Mouse (Mus musculus) liver, adult 2 months (tissue): ENCODE results near the gene Gm13275. TPM values are rescaled to one million over a fixed set of nuclear protein-coding genes. Genes with fewer than 3 reads are reported as not detected.
"Not testable (repeated sequence)": the region's sequence is repeated elsewhere in the genome, so short reads cannot be mapped to it uniquely, and the experiment has no call there.

Source experiments
- DNase-seq: peaks from one replicate; pipeline ENCODE4 v3.0.0-alpha.2; 2011; ENCODE audit warnings: low read depth, low spot score; ENCODE audit errors: extremely low read depth
- H3K27ac ChIP-seq: fragments of 200-500 bp; replicated peaks from 2 replicates; pipeline ENCODE4 v1.5.1; 2012; ENCODE audit warnings: low read depth, mild to moderate bottlenecking, control low read depth, inconsistent platforms, low read length; ENCODE audit not compliant: insufficient read depth
- H3K27me3 ChIP-seq: fragments of 200-500 bp; 2 replicates; pipeline ENCODE4 v1.6.1; 2012; ENCODE audit warnings: mild to moderate bottlenecking, moderate library complexity, low read length, inconsistent platforms; ENCODE audit not compliant: control insufficient read depth, insufficient read depth
- H3K36me3 ChIP-seq: fragments of 200-500 bp; 2 replicates; pipeline ENCODE4 v1.6.1; 2012; ENCODE audit warnings: low read length, inconsistent platforms; ENCODE audit not compliant: control insufficient read depth, insufficient read depth
- H3K4me1 ChIP-seq: fragments of 200-500 bp; 2 replicates; pipeline ENCODE4 v1.6.1; 2011; ENCODE audit warnings: low read length; ENCODE audit not compliant: control insufficient read depth, insufficient read depth
- H3K4me3 ChIP-seq: fragments of 200-500 bp; 2 replicates; pipeline ENCODE4 v1.5.1; 2011; ENCODE audit warnings: low read depth, mild to moderate bottlenecking, control low read depth, low read length, moderate library complexity; ENCODE audit not compliant: insufficient read depth
- H3K79me2 ChIP-seq: fragments of 200-500 bp; 2 replicates; pipeline ENCODE4 v1.6.1; 2012; ENCODE audit warnings: inconsistent platforms, mild to moderate bottlenecking, low read length, moderate library complexity; ENCODE audit not compliant: control insufficient read depth, insufficient read depth
- H3K9ac ChIP-seq: fragments of 200-500 bp; 2 replicates; pipeline ENCODE4 v1.6.1; 2012; ENCODE audit warnings: low read depth, mild to moderate bottlenecking, control low read depth, inconsistent platforms, low read length
- CTCF ChIP-seq: fragments of 200-500 bp; IDR thresholded peaks from 2 replicates; pipeline ENCODE4 v1.5.1; 2011; ENCODE audit warnings: low read depth, low read length, control low read depth
- POLR2A ChIP-seq: fragments of 200-500 bp; IDR thresholded peaks from 2 replicates; pipeline ENCODE4 v1.6.1; 2011; ENCODE audit warnings: low read length, control low read depth; ENCODE audit not compliant: insufficient read depth; ENCODE audit errors: extremely low read depth
- WGBS: fragments of 180-500 bp; shearing (Covaris S2); methylation state at CpG from one replicate; pipeline ENCODE4 v1.1.7; 2018; 5-methylcytosine and 5-hydroxymethylcytosine counted together
- polyA plus RNA-seq: library from polyadenylated mRNA; depleted of rRNA; stranded (reverse); fragments of >200 nt; gene quantifications from 2 replicates; pipeline ENCODE4 v1.2.3, GENCODE M21; 2012
- total RNA-seq: library from RNA; depleted of rRNA; stranded (reverse); fragments of >200 nt; gene quantifications from 2 replicates; pipeline ENCODE4 v1.2.3, GENCODE M21; 2014

Gm13275 gene
- total and polyA plus RNA-seq, 2 experiments, result not detected

DNA sequence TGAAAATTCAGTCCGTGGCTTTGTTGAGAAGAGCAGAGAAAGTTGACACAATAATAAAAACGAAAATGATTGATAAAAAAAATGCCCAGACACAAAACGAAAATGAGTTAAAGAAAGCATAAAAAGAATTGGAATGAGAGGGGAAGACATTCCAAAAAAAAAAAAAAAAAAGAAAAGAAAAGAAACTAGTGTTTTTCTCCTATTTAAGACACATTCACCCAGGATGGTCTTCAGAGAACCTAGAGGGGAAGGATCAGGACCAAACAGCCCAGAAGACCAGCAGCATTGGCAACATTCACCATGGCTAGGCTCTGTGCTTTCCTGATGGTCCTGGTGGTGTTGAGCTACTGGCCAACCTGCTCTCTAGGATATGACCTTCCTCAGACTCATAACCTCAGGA lies 21.6 kb downstream of the Gm13275 start, which contains the start of gene Ifna7:
Gene Ifna7 (plus strand): TSS at position 301 of the 400 bp plus-strand sequence.
- 48% methylated on average over 3 of the region's 3 CpGs for whole genome bisulfite sequencing
- TF ChIP-seq CTCF (no peak), POLR2A (no peak)
- DNase-seq, result no peak
- H3K27me3 ChIP-seq, result no peaks in the 10 kb centered on the region
- H3K4me3 ChIP-seq, result no peak within 1 kb of the TSS
- no peaks in the 10 kb centered on the region for H3K4me1 ChIP-seq
- H3K36me3 ChIP-seq, result no peaks in the 10 kb centered on the region
- H3K27ac ChIP-seq, result no peak within 1 kb of the TSS
- H3K79me2 ChIP-seq, result no peaks in the 10 kb centered on the region
- H3K9ac ChIP-seq, result no peak within 1 kb of the TSS

DNA sequence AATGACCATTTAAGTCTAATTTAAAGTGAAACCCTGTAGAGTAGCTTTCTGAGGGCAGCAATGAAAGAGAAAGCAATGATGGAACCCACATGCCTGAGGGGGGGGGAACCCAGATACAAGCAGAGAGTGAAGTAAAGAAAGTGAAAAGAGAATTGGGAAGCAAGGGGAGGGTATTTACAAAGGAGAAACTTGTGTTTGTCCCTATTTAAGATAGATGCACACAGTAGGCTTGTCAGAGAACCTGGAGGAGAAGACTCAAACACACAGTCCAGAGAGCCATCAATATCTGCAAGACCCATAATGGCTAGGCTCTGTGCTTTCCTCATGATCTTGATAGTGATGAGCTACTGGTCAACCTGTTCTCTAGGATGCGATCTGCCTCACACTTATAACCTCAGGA lies 25.4 kb downstream of the Gm13275 start, which contains the start of gene Ifna11:
Gene Ifna11 (plus strand): TSS at position 301 of the 400 bp plus-strand sequence.
- H3K27me3 ChIP-seq, result no peaks in the 10 kb centered on the region
- no peak within 1 kb of the TSS for H3K27ac ChIP-seq
- no peak for DNase-seq
- H3K36me3 ChIP-seq, result no peaks in the 10 kb centered on the region
- no peaks in the 10 kb centered on the region for H3K4me1 ChIP-seq
- no peaks in the 10 kb centered on the region for H3K79me2 ChIP-seq
- 79% methylated on average over 1 of the region's 1 CpGs for WGBS
- TF ChIP-seq CTCF (no peak), POLR2A (no peak)
- H3K9ac ChIP-seq, result no peak within 1 kb of the TSS
- H3K4me3 ChIP-seq, result no peak within 1 kb of the TSS

DNA sequence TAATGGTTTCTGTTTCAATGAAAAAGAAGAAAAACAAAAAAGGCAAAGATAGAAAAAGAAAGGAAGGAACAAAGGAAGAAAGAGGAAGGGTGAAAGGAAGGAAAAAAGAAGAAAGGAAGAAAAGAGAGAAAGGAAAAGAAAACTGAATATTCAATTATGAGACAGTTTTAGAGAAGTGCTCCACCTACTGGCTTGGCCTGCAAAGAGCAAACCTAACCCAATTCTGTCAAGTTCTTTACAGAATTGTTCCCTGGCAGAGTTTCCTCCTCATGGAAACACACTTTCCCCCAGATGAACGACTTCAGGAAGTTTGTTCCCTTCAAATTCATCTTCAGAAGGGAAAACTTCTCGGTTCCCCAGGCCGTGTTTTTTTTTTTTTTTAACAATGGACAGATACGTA lies 28.7 kb downstream of the Gm13275 start:
- H3K79me2 ChIP-seq, result no peaks in the 10 kb centered on the region
- no peaks in the 10 kb centered on the region for H3K27me3 ChIP-seq
- TF ChIP-seq POLR2A (no peak), CTCF (no peak; the same call in 1 of the 2 replicates)
- H3K27ac ChIP-seq, result no peak overlapping the region
- H3K9ac ChIP-seq, result no peak overlapping the region
- H3K36me3 ChIP-seq, result no peaks in the 10 kb centered on the region
- DNase-seq, result no peak
- 25% methylated on average over 4 of the region's 4 CpGs for WGBS
- H3K4me1 ChIP-seq, result no peaks in the 10 kb centered on the region
- H3K4me3 ChIP-seq, result no peak overlapping the region

DNA sequence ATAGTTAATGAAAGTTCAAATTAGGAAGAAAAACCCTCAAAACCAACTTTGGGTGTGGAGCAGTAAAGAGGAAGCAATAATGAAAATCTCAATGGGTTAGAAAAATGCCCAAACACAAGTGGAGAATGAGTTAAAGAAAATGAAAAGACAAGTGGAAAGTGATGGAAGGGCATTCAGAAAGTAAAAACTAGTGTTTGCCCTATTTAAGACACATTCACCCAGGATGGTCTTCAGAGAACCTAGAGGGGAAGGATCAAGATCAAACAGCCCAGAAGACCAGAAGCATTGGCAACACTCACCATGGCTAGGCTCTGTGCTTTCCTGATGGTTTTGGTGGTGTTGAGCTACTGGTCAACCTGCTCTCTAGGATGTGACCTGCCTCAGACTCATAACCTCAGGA lies 32.8 kb downstream of the Gm13275 start, which contains the start of gene Ifna6:
Gene Ifna6 (plus strand): TSS at position 301 of the 400 bp plus-strand sequence.
- DNase-seq, H3K4me1 ChIP-seq, H3K27me3 ChIP-seq, H3K27ac ChIP-seq, H3K36me3 ChIP-seq, H3K9ac ChIP-seq, H3K79me2 ChIP-seq, H3K4me3 ChIP-seq: not testable (repeated sequence)

DNA sequence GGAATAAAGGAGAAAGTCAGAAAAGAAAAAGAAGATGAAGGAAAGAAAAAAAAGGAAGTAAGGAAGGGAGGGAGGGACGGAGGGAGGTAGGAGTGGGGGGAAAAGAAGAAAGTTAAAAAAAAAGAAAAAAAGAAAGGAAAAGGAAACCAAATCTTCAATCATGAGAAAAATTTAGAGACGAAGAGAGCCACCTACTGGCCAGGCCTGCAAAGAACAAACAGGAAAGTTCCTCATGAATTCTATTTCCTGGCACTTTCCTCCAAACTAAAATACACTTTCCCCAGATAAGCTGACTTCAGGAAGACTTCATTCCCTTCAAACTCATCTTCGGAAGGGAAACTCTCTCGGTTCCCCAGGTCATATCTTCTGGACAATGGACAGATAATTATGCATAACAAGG lies 36.2 kb downstream of the Gm13275 start:
- Histone ChIP-seq H3K4me3 (no peak overlapping the region), H3K27ac (no peak overlapping the region), H3K27me3 (no peaks in the 10 kb centered on the region), H3K4me1 (no peaks in the 10 kb centered on the region), H3K9ac (no peak overlapping the region), H3K36me3 (no peaks in the 10 kb centered on the region), H3K79me2 (no peaks in the 10 kb centered on the region)
- WGBS, result 31% methylated on average over 4 of the region's 4 CpGs
- TF ChIP-seq CTCF (0 out of 2 replicates have a peak, but pooled peaks have one; percentile 31), POLR2A (no peak)
- DNase-seq, result peak; percentile 8

DNA sequence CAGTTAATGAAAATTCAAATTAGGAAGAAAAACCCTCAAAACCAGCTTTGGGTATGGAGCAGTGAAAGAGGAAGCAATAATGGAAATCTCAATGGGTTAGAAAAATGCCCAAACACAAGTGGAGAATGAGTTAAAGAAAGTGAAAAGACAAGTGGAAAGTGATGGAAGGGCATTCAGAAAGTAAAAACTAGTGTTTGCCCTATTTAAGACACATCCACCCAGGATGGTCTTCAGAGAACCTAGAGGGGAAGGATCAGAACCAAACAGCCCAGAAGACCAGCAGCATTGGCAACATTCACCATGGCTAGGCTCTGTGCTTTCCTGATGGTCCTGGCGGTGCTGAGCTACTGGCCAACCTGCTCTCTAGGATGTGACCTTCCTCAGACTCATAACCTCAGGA lies 40.9 kb downstream of the Gm13275 start, which contains the start of gene Ifna5:
Gene Ifna5 (plus strand): TSS at position 301 of the 400 bp plus-strand sequence.
- not testable (repeated sequence) for H3K27me3 ChIP-seq, H3K4me3 ChIP-seq, H3K27ac ChIP-seq, H3K36me3 ChIP-seq, H3K79me2 ChIP-seq, H3K9ac ChIP-seq, H3K4me1 ChIP-seq, DNase-seq
- 66% methylated on average over 1 of the region's 1 CpGs for WGBS
